Mouse (Mus musculus): ENCODE results near the gene Kcnh1. TPM values are rescaled to one million over a fixed set of nuclear protein-coding genes. Genes with fewer than 3 reads are reported as not detected.

Kcnh1 gene
- polyA plus RNA-seq, 1 experiment from 2014 or later: 0.59 TPM

- 84% methylated on average over 6 of the region's 6 CpGs for WGBS
- no peak overlapping the region for H3K4me3 ChIP-seq (replicated peaks)
- no peak overlapping the region for H3K27ac ChIP-seq
- no peak overlapping the region for H3K4me2 ChIP-seq
- H3K9ac ChIP-seq (replicated peaks): no peak overlapping the region
- no peaks in the 10 kb centered on the region for H3K4me1 ChIP-seq (replicated peaks)
- H3K27me3 ChIP-seq: no peaks in the 10 kb centered on the region
- no peak for ATAC-seq (ENCODE audit: insufficient number of reproducible peaks, insufficient read depth, low FRiP score, low TSS enrichment, low read depth)
- no peaks in the 10 kb centered on the region for H3K36me3 ChIP-seq
- no peaks in the 10 kb centered on the region for H3K9me3 ChIP-seq
Measured at GRCm38 (mm10) chr1:192266956-192267355, 76.4 kb downstream of the Kcnh1 start.

- no peaks in the 10 kb centered on the region for H3K9me3 ChIP-seq
- H3K36me3 ChIP-seq: no peaks in the 10 kb centered on the region
- ATAC-seq (ENCODE audit: insufficient number of reproducible peaks, insufficient read depth, low FRiP score, low TSS enrichment, low read depth): no peak
- H3K4me2 ChIP-seq: no peak overlapping the region
- H3K4me3 ChIP-seq (replicated peaks): no peak overlapping the region
- 77% methylated on average over 5 of the region's 5 CpGs for WGBS
- no peak overlapping the region for H3K27ac ChIP-seq
- H3K9ac ChIP-seq (replicated peaks): no peak overlapping the region
- H3K27me3 ChIP-seq: no peaks in the 10 kb centered on the region
- H3K4me1 ChIP-seq (replicated peaks): no peaks in the 10 kb centered on the region
Measured at GRCm38 (mm10) chr1:192268878-192269277, 78.3 kb downstream of the Kcnh1 start.

- Histone ChIP-seq H3K4me2 (no peak overlapping the region), H3K4me1 (replicated peaks) (no peaks in the 10 kb centered on the region), H3K27ac (no peak overlapping the region), H3K9ac (replicated peaks) (no peak overlapping the region), H3K36me3 (no peaks in the 10 kb centered on the region), H3K27me3 (no peaks in the 10 kb centered on the region), H3K4me3 (replicated peaks) (no peak overlapping the region), H3K9me3 (no peaks in the 10 kb centered on the region)
- 85% methylated on average over 9 of the region's 9 CpGs for WGBS
- no peak for ATAC-seq (ENCODE audit: insufficient number of reproducible peaks, insufficient read depth, low FRiP score, low TSS enrichment, low read depth)
Measured at GRCm38 (mm10) chr1:192269911-192270310, 79.3 kb downstream of the Kcnh1 start.

- H3K4me3 ChIP-seq (replicated peaks): no peak overlapping the region
- no peak overlapping the region for H3K4me2 ChIP-seq
- H3K27ac ChIP-seq: no peak overlapping the region
- no peaks in the 10 kb centered on the region for H3K9me3 ChIP-seq
- ATAC-seq (ENCODE audit: insufficient number of reproducible peaks, insufficient read depth, low FRiP score, low TSS enrichment, low read depth): no peak
- H3K9ac ChIP-seq (replicated peaks): no peak overlapping the region
- 67% methylated on average over 5 of the region's 5 CpGs for WGBS
- H3K36me3 ChIP-seq: no peaks in the 10 kb centered on the region
- H3K4me1 ChIP-seq (replicated peaks): no peaks in the 10 kb centered on the region
- H3K27me3 ChIP-seq: no peaks in the 10 kb centered on the region; the same call in 1 of the 2 replicates
Measured at GRCm38 (mm10) chr1:192277801-192278385, 87.3 kb downstream of the Kcnh1 start.

- WGBS: 63% methylated on average over 3 of the region's 3 CpGs
- Histone ChIP-seq H3K4me1 (replicated peaks) (no peaks in the 10 kb centered on the region), H3K27me3 (no peaks in the 10 kb centered on the region), H3K27ac (no peak overlapping the region), H3K36me3 (no peaks in the 10 kb centered on the region), H3K9ac (replicated peaks) (no peak overlapping the region), H3K4me3 (replicated peaks) (no peak overlapping the region), H3K4me2 (no peak overlapping the region), H3K9me3 (no peaks in the 10 kb centered on the region)
- no peak for ATAC-seq (ENCODE audit: insufficient number of reproducible peaks, insufficient read depth, low FRiP score, low TSS enrichment, low read depth)
Measured at GRCm38 (mm10) chr1:192284340-192284739, 93.8 kb downstream of the Kcnh1 start.

GRCm38 (mm10) chr1:192284950-192285349 lies 94.4 kb downstream of the Kcnh1 start:
- Histone ChIP-seq H3K27ac (no peak overlapping the region), H3K9ac (replicated peaks) (no peak overlapping the region), H3K4me2 (no peak overlapping the region), H3K4me3 (replicated peaks) (no peak overlapping the region), H3K9me3 (no peaks in the 10 kb centered on the region), H3K36me3 (no peaks in the 10 kb centered on the region), H3K27me3 (no peaks in the 10 kb centered on the region), H3K4me1 (replicated peaks) (no peaks in the 10 kb centered on the region)
- 68% methylated on average over 3 of the region's 3 CpGs for WGBS
- ATAC-seq (ENCODE audit: insufficient number of reproducible peaks, insufficient read depth, low FRiP score, low TSS enrichment, low read depth): no peak

- Histone ChIP-seq H3K36me3 (no peaks in the 10 kb centered on the region), H3K4me3 (replicated peaks) (no peak overlapping the region)
- WGBS: 88% methylated on average over 8 of the region's 8 CpGs
Measured at GRCm38 (mm10) chr1:192288456-192288855, 97.9 kb downstream of the Kcnh1 start.

GRCm38 (mm10) chr1:192291286-192291685 lies 100.7 kb downstream of the Kcnh1 start:
- H3K9me3 ChIP-seq: no peaks in the 10 kb centered on the region
- 64% methylated on average over 3 of the region's 3 CpGs for WGBS
- no peak overlapping the region for H3K27ac ChIP-seq
- H3K4me1 ChIP-seq (replicated peaks): no peaks in the 10 kb centered on the region
- H3K27me3 ChIP-seq: no peaks in the 10 kb centered on the region
- H3K36me3 ChIP-seq: no peaks in the 10 kb centered on the region
- H3K4me3 ChIP-seq (replicated peaks): no peak overlapping the region
- no peak for ATAC-seq (ENCODE audit: insufficient number of reproducible peaks, insufficient read depth, low FRiP score, low TSS enrichment, low read depth)
- no peak overlapping the region for H3K4me2 ChIP-seq
- H3K9ac ChIP-seq (replicated peaks): no peak overlapping the region

More at GRCm38 (mm10) chr1:192288456-192288855, 97.9 kb downstream of the Kcnh1 start:
- Histone ChIP-seq H3K27me3 (no peaks in the 10 kb centered on the region), H3K9ac (replicated peaks) (no peak overlapping the region), H3K4me2 (no peak overlapping the region), H3K4me1 (replicated peaks) (no peaks in the 10 kb centered on the region), H3K27ac (no peak overlapping the region), H3K9me3 (no peaks in the 10 kb centered on the region)
- ATAC-seq (ENCODE audit: insufficient number of reproducible peaks, insufficient read depth, low FRiP score, low TSS enrichment, low read depth): no peak

- Histone ChIP-seq H3K4me2 (no peak overlapping the region), H3K27me3 (no peaks in the 10 kb centered on the region), H3K36me3 (no peaks in the 10 kb centered on the region), H3K27ac (no peak overlapping the region), H3K4me1 (replicated peaks) (no peaks in the 10 kb centered on the region), H3K4me3 (replicated peaks) (no peak overlapping the region), H3K9ac (replicated peaks) (no peak overlapping the region), H3K9me3 (no peaks in the 10 kb centered on the region)
- ATAC-seq (ENCODE audit: insufficient number of reproducible peaks, insufficient read depth, low FRiP score, low TSS enrichment, low read depth): no peak
- 50% methylated on average over 4 of the region's 4 CpGs for WGBS
Measured at GRCm38 (mm10) chr1:192293391-192293790, 102.8 kb downstream of the Kcnh1 start.

- Histone ChIP-seq H3K4me3 (replicated peaks) (no peak overlapping the region), H3K4me1 (replicated peaks) (no peaks in the 10 kb centered on the region), H3K4me2 (no peak overlapping the region), H3K27ac (no peak overlapping the region), H3K36me3 (no peaks in the 10 kb centered on the region), H3K9me3 (no peaks in the 10 kb centered on the region), H3K9ac (replicated peaks) (no peak overlapping the region), H3K27me3 (no peaks in the 10 kb centered on the region)
- WGBS: 84% methylated on average over 3 of the region's 3 CpGs
- no peak for ATAC-seq (ENCODE audit: insufficient number of reproducible peaks, insufficient read depth, low FRiP score, low TSS enrichment, low read depth)
Measured at GRCm38 (mm10) chr1:192293921-192294320, 103.3 kb downstream of the Kcnh1 start.

- H3K27ac ChIP-seq: no peak overlapping the region
- no peaks in the 10 kb centered on the region for H3K27me3 ChIP-seq
- no peak overlapping the region for H3K9ac ChIP-seq (replicated peaks)
- H3K4me3 ChIP-seq (replicated peaks): no peak overlapping the region
- no peaks in the 10 kb centered on the region for H3K9me3 ChIP-seq
- H3K4me1 ChIP-seq (replicated peaks): no peaks in the 10 kb centered on the region
- H3K36me3 ChIP-seq: no peaks in the 10 kb centered on the region
- no peak for ATAC-seq (ENCODE audit: insufficient number of reproducible peaks, insufficient read depth, low FRiP score, low TSS enrichment, low read depth)
- WGBS: 71% methylated on average over 11 of the region's 11 CpGs
- no peak overlapping the region for H3K4me2 ChIP-seq
Measured at GRCm38 (mm10) chr1:192295243-192295860, 104.8 kb downstream of the Kcnh1 start.

- Histone ChIP-seq H3K36me3 (no peaks in the 10 kb centered on the region), H3K27me3 (no peaks in the 10 kb centered on the region), H3K27ac (no peak overlapping the region), H3K4me1 (replicated peaks) (no peaks in the 10 kb centered on the region), H3K4me3 (replicated peaks) (no peak overlapping the region), H3K9me3 (no peaks in the 10 kb centered on the region), H3K4me2 (no peak overlapping the region), H3K9ac (replicated peaks) (no peak overlapping the region)
- ATAC-seq (ENCODE audit: insufficient number of reproducible peaks, insufficient read depth, low FRiP score, low TSS enrichment, low read depth): no peak
Measured at GRCm38 (mm10) chr1:192295902-192296301, 105.3 kb downstream of the Kcnh1 start.

All from limb, embryonic 12.5 days (tissue).